Mouse (Mus musculus) small intestine, adult 2 months (tissue): ENCODE data around the gene Pik3r2.
"Not testable (repeated sequence)": the region's sequence is repeated elsewhere in the genome, so short reads cannot be mapped to it uniquely, and the experiment has no call there.

Source experiments
- CTCF ChIP-seq: fragments of 200-500 bp; IDR thresholded peaks from 2 replicates; pipeline ENCODE4 v1.5.1; 2012; ENCODE audit warnings: low read depth, mild to moderate bottlenecking, control low read depth, inconsistent platforms, low read length, moderate library complexity, mixed read lengths; ENCODE audit not compliant: insufficient replicate concordance, insufficient read length; ENCODE audit errors: extremely low read depth
- POLR2A ChIP-seq: fragments of 200-500 bp; IDR thresholded peaks from 2 replicates; pipeline ENCODE4 v1.6.1; 2012; ENCODE audit warnings: low read depth, mild to moderate bottlenecking, control low read depth, inconsistent platforms, low read length, moderate library complexity

DNA sequence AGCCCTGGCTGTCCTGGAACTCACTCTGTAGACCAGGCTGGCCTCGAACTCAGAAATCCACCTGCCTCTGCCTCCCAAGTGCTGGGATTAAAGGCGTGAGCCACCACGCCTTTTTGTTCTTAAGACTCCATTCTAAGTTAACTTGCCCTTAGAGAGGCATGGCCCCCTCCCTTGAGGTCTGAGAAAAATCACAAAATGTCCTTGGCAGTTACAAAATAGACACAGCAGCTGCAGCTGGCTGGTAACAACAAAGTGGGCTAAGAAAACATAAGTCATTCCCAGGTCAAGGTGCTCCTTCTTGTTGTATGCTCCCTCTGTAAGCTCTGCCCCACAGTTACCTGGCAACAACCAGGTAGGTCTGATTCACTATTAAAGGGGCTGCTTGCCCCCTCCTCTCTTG is 46.1 kb upstream of the Pik3r2 start:
- TF ChIP-seq CTCF, POLR2A: not testable (repeated sequence)
